Mouse (Mus musculus): ENCODE measurements at regions not wholly inside any gene's neighbourhood (a gene's known extent, or its start where the extent isn't known, plus 50 kb on each side); places are given as distances from the start of the nearest gene placed in this dataset.

GRCm38 (mm10) chr8:8419360-8420330, 241.4 kb downstream of the Efnb2 start:
- TF ChIP-seq GATA1 (IDR thresholded peaks at IDR 0.05; ENCODE audit: borderline replicate concordance, low read length) (no peak), FLI1 (IDR thresholded peaks at IDR 0.05; ENCODE audit: low read length) (no peak)
